Mouse (Mus musculus) central nervous system, embryonic 14 days (tissue): Measurements from ENCODE around the gene Adar. TPM values are rescaled to one million over a fixed set of nuclear protein-coding genes. Genes with fewer than 3 reads are reported as not detected.

Source experiments
- polyA plus RNA-seq: library from polyadenylated mRNA; depleted of rRNA; stranded (reverse); fragments of >200 nt; gene quantifications from 2 replicates; pipeline ENCODE4 v1.2.3, GENCODE M21; 2012; rRNA removed

Adar gene
- 66.3 and 69.5 TPM in 2 replicates for polyA plus RNA-seq

GRCm38 (mm10) chr3:89714359-89715206 lies at the start of gene Adar:
Adar (plus strand) TSS chr3:89715022.

GRCm38 (mm10) chr3:89764119-89764724 lies 49.4 kb downstream of the Adar start, which contains the start of gene Chrnb2:
Chrnb2 (minus strand) TSS chr3:89764632.

GRCm38 (mm10) chr3:89772968-89773709 lies 58.3 kb downstream of the Adar start, which contains the start of gene Ube2q1:
Ube2q1 (plus strand) TSS chr3:89773616.

Other genes starting within 250 kb of the Adar start
- 9.8 and 11.5 TPM in 2 replicates for gene Kcnn3, start 194.9 kb upstream of the Adar start, polyA plus RNA-seq
- gene Chrnb2, start 49.6 kb downstream of the Adar start, polyA plus RNA-seq, result 34.8 and 38.8 TPM in 2 replicates
- gene Ube2q1, start 58.6 kb downstream of the Adar start, polyA plus RNA-seq, result 56.7 and 57.9 TPM in 2 replicates
- 1.3 and 1.5 TPM in 2 replicates for gene She, start 116.3 kb downstream of the Adar start, polyA plus RNA-seq
- gene Il6ra, start 198.2 kb downstream of the Adar start, polyA plus RNA-seq, result 0.58 and 0.64 TPM in 2 replicates
- 58.6 and 75.2 TPM in 2 replicates for gene Atp8b2, start 248.5 kb downstream of the Adar start, polyA plus RNA-seq